Mouse (Mus musculus): ENCODE results near the gene Kcp.

GRCm38 (mm10) chr6:29432676-29433037 is 75.1 kb downstream of the Kcp start:
- TF ChIP-seq CTCF (IDR thresholded peaks at IDR 0.05; ENCODE audit: borderline replicate concordance, insufficient read depth, low read depth, low read length) (no peak), POLR2A (IDR thresholded peaks at IDR 0.05; ENCODE audit: borderline replicate concordance, insufficient read depth, low read length) (no peak)
